Mouse (Mus musculus) regulatory T cell (primary cell): ENCODE measurements at regions not wholly inside any gene's neighbourhood (a gene's known extent, or its start where the extent isn't known, plus 50 kb on each side); places are given as distances from the start of the nearest gene placed in this dataset.

Experiments
- in situ Hi-C: fragments of 300-600 bp; cut with MboI, MseI; formaldehyde crosslinking; loops from one replicate; pipeline ENCODE4 v1.15.1; 2025; ENCODE audit warnings: high pct_unique_total_duplicates

- in situ Hi-C loops, result loop anchor here (25.0 kb wide), 3 partner anchors 203 to 1853 kb away; no protein-coding TSS in a partner anchor
These were observed 175.6 kb upstream of the B3galt2 start for GRCm38 (mm10) chr1:143464863-143465262.

GRCm38 (mm10) chr1:143466092-143466491, 174.4 kb upstream of the B3galt2 start:
- in situ Hi-C loops, result loop anchor here (25.0 kb wide), 3 partner anchors 204 to 1854 kb away; no protein-coding TSS in a partner anchor

GRCm38 (mm10) chr1:143475329-143475728, 165.1 kb upstream of the B3galt2 start:
- in situ Hi-C loops, result no loop called here

- in situ Hi-C loops, result no loop called here
These were observed 157.1 kb upstream of the B3galt2 start for GRCm38 (mm10) chr1:143483345-143483744.

GRCm38 (mm10) chr1:143484936-143485335, 155.5 kb upstream of the B3galt2 start:
- in situ Hi-C loops, result no loop called here

GRCm38 (mm10) chr1:143497092-143497491, 143.4 kb upstream of the B3galt2 start:
- in situ Hi-C loops, result no loop called here

- in situ Hi-C loops, result no loop called here
These were observed 136.9 kb upstream of the B3galt2 start for GRCm38 (mm10) chr1:143503436-143504065.

GRCm38 (mm10) chr1:143504066-143504440, 136.4 kb upstream of the B3galt2 start:
- in situ Hi-C loops, result no loop called here

- in situ Hi-C loops, result no loop called here
These were observed 135.1 kb upstream of the B3galt2 start for GRCm38 (mm10) chr1:143505318-143505717.

GRCm38 (mm10) chr1:143523831-143524521, 116.5 kb upstream of the B3galt2 start:
- in situ Hi-C loops, result no loop called here

GRCm38 (mm10) chr1:143524522-143524865, 116.0 kb upstream of the B3galt2 start:
- in situ Hi-C loops, result no loop called here

- in situ Hi-C loops, result no loop called here
These were observed 100.2 kb upstream of the B3galt2 start for GRCm38 (mm10) chr1:143540223-143540622.

- in situ Hi-C loops, result no loop called here
These were observed 99.8 kb upstream of the B3galt2 start for GRCm38 (mm10) chr1:143540701-143541100.
